Mouse (Mus musculus) myocyte (in vitro differentiated cells): Measurements from ENCODE around the gene 6030445D17Rik.

Source experiments
- E2F4 ChIP-seq: IDR thresholded peaks from one replicate; pipeline ENCODE4 v1.6.1; 2011; ENCODE audit warnings: mild to moderate bottlenecking, control low read depth, moderate library complexity; ENCODE audit not compliant: insufficient read depth
- MAX ChIP-seq: IDR thresholded peaks from one replicate; pipeline ENCODE4 v1.6.1; 2011; ENCODE audit warnings: low read depth, mild to moderate bottlenecking, control low read depth
- MYOG ChIP-seq, 3 experiments: IDR thresholded peaks; one replicate each; pipeline ENCODE4 v1.6.1; 2011; ENCODE audit warnings: control low read depth in 2 of 3, low read depth in 2 of 3, mild to moderate bottlenecking in 2 of 3; ENCODE audit not compliant: insufficient read length in 2 of 3, control insufficient read depth in 1 of 3, insufficient read depth in 1 of 3
- POLR2A ChIP-seq: IDR thresholded peaks from one replicate; pipeline ENCODE4 v1.6.1; 2011; ENCODE audit warnings: low read depth, mild to moderate bottlenecking, control low read depth, moderate library complexity; ENCODE audit not compliant: insufficient read length
- TCF12 ChIP-seq: IDR thresholded peaks from one replicate; pipeline ENCODE4 v1.6.1; 2011; ENCODE audit warnings: mild to moderate bottlenecking, control low read depth; ENCODE audit not compliant: poor library complexity, insufficient read depth, severe bottlenecking
- USF1 ChIP-seq: IDR thresholded peaks from one replicate; pipeline ENCODE4 v1.6.1; 2011; ENCODE audit warnings: low read depth, mild to moderate bottlenecking, control low read depth, moderate library complexity

GRCm38 (mm10) chr4:136419386-136419785 lies 42.7 kb upstream of the 6030445D17Rik start:
- TF ChIP-seq POLR2A = no peak
- no peak for TF ChIP-seq E2F4
- TF ChIP-seq MYOG (IDR thresholded peaks at IDR 0.05; ENCODE audit: control insufficient read depth in 1 of 3, insufficient read depth in 1 of 3, insufficient read length in 2 of 3, low read depth in 2 of 3) = no peak
- TF ChIP-seq TCF12 = no peak
- no peak for TF ChIP-seq USF1
- no peak for TF ChIP-seq MAX
